Mouse (Mus musculus) brain, adult 10 weeks (tissue): ENCODE results near the gene Nat8f4. TPM values are rescaled to one million over a fixed set of nuclear protein-coding genes. Genes with fewer than 3 reads are reported as not detected.

Experiments used
- polyA plus RNA-seq: library from polyadenylated mRNA; stranded (reverse); fragments of 350-450 nt; fragmentation: Illumina TruSeq; extraction: RNeasy Lipid Tissue Mini Kit (QIAGEN cat#74804); gene quantifications from one replicate; pipeline ENCODE4 v1.2.3, GENCODE M21; 2015; ENCODE audit warnings: low read depth, low replicate concordance

Nat8f4 gene
- 12.3 TPM for polyA plus RNA-seq

DNA sequence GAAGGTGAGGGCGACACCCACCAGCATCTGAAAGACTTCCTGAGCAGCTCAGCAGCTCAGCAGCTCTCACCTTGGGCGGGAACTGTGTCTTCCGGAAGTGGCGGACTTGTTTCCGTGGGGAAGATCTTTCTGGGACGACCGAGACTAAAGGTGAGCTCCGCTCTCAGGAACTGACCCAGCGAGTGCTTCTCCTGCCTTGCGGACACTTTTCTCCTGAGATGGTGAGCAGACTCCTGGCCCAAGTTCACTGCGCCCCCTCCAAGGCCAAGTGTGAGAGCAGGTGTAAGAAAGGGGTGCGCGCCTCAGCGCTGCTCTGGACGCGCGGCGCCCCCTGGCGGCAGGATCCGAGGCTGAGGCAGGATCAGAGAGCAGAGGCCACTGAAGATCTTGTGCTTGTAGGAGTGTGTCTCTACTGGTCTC is at the start of gene Nat8f4:
Nat8f4 (minus strand) TSS at position 243 of the 420 bp plus-strand sequence.

DNA sequence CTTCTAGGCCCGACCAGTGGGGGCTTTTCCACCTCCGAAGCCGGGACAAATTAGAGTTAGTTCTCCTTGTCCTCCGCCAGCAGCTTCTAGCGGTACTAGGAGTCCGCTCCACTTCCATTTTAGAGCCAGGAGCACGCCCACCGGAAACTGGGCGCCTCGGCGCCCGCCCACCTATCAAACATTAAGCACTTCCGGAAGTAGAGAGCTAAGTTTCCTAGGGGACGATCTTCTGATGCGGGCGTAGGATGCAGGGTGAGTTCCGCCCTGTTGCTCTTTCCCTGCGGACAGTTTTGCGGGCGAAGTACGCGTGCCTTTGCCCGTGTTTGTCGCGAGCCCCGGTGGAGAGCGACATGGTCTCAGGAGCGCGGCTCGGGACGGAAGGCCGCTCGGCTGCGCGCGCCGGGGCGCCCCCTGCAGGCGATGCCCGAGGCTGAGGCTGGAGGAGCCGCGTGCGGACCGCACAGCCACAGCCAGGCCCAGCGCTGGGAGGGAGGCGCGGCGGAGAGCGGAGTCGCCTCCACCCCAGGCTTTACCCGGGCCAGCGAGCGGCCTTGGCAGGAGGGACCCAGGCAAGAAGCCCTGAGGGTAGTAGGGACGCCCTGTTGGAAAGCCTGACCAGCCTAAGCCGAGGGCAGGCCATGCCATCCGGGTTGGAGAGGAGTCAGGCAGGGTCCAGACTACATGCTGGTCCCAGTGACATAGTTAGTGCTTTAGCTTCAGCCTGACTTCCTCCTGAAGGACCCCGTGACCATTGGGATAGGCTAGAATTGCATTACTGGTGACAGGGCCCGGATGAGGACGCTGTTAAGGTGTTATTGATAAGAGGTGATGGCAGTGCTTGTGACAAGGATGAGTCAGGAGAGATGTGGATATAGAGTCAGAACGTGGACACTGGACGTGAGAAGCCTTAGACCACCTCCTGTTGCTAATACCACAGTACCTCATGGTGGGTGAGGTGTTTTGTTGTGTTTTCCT is 11.1 kb upstream of the Nat8f4 start, which contains the start of gene Nat8f1:
Nat8f1 (minus strand) TSS at position 149 of the 975 bp plus-strand sequence.

DNA sequence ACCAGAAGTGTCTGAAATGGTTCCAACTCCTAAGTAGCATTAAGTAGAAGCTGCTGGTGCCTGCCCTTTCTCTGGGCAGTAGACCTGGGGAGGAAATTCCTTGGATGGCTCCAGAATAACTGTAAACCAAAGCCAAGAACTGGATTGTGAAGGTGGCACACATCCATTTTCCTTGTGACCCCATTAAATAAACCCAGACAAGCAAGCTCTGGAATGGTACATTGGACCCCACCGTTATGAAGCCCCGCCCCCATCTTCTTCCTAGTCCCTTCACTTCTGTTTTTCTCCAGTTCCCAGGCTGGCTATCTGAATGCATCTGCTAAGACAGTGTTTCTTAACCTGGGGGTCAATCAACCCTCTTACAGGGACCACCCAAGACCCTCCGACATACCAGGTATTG is 6.9 kb upstream of the Nat8f4 start, which contains the start of gene Tprkb:
Tprkb (plus strand) TSS at position 279 of the 400 bp plus-strand sequence.

DNA sequence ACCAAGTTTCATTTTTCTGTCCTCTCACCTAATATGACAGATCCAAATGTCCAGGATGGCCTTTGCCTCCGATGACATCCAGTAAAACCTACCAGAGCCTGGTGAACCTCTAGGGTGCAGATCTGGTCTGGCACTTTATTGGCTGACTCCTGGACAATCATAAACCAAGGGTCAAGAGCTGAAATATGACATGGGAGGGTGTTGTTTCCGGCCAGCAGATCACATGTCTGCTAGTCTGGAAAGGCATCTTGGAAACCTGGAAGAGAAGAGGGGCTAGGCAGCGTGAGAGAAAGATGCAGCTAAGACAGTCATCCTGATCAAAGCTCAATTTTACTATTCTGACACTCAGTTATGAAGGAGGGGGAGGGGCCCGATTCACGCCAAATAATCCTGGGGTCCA is 35.7 kb downstream of the Nat8f4 start, which contains the start of gene Nat8f2:
Nat8f2 (minus strand) TSS at position 153 of the 400 bp plus-strand sequence.

Other genes starting within 250 kb of the Nat8f4 start
- gene Nat8f7, start 191.7 kb downstream of the Nat8f4 start, polyA plus RNA-seq: 1.00 TPM
- gene Nat8f3, start 139.1 kb downstream of the Nat8f4 start, polyA plus RNA-seq: 11.6 TPM
- 0.98 TPM for gene Nat8f6, start 83.9 kb downstream of the Nat8f4 start, polyA plus RNA-seq
- 5.1 TPM for gene Nat8f5, start 83.9 kb downstream of the Nat8f4 start, polyA plus RNA-seq
- 4.3 TPM for gene Nat8, start 72.8 kb downstream of the Nat8f4 start, polyA plus RNA-seq
- 0.22 TPM for gene Nat8f2, start 35.7 kb downstream of the Nat8f4 start, polyA plus RNA-seq
- 133 TPM for gene Tprkb, start 7.0 kb upstream of the Nat8f4 start, polyA plus RNA-seq
- 41.6 TPM for gene Nat8f1, start 10.8 kb upstream of the Nat8f4 start, polyA plus RNA-seq
- gene Dusp11, start 56.8 kb upstream of the Nat8f4 start, polyA plus RNA-seq: 62.3 TPM
- not detected for gene Figla, start 111.3 kb upstream of the Nat8f4 start, polyA plus RNA-seq
- 105 TPM for gene Add2, start 123.8 kb upstream of the Nat8f4 start, polyA plus RNA-seq